Mouse (Mus musculus) liver, embryonic 14.5 days (tissue): ENCODE data around the gene 1700012B07Rik. TPM values are rescaled to one million over a fixed set of nuclear protein-coding genes. Genes with fewer than 3 reads are reported as not detected.

Experiments used
- ATAC-seq: fragments of 200-750 bp; cut with Nextera tagmentation; 2 replicates; pipeline ENCODE4 v1.8.0; 2017; ENCODE audit warnings: moderate number of reproducible peaks, mild to moderate bottlenecking, moderate library complexity; ENCODE audit not compliant: insufficient read depth
- DNase-seq, 3 experiments: peaks; one replicate each; pipeline ENCODE4 v3.0.0-alpha.2; 2012 to 2013; ENCODE audit warnings: low read depth in 3 of 3, low spot score in 3 of 3
- H3K27ac ChIP-seq: fragments of 300-500 bp; sonication (generic); 2 replicates; pipeline ENCODE4 v1.5.1; 2014; ENCODE audit warnings: moderate library complexity, mild to moderate bottlenecking, control low read depth, inconsistent platforms
- H3K27me3 ChIP-seq: fragments of 300-500 bp; sonication (generic); 2 replicates; pipeline ENCODE4 v1.6.1; 2014; ENCODE audit warnings: mild to moderate bottlenecking, low read length, moderate library complexity; ENCODE audit not compliant: control insufficient read depth, insufficient read depth
- H3K36me3 ChIP-seq: fragments of 300-500 bp; sonication (generic); replicated peaks from 2 replicates; pipeline ENCODE4 v1.6.1; 2014; ENCODE audit warnings: low read depth; ENCODE audit not compliant: control insufficient read depth, insufficient read depth
- H3K4me1 ChIP-seq, 2 experiments: fragments of 200-500 bp in 1 of 2; fragments of 300-500 bp in 1 of 2; sonication (generic) in 1 of 2; replicated peaks; 2 replicates each; pipeline ENCODE4 v1.6.1; 2012 to 2014; ENCODE audit warnings: antibody characterized with exemption in 1 of 2, inconsistent platforms in 1 of 2, low read length in 1 of 2; ENCODE audit not compliant: control insufficient read depth in 2 of 2, insufficient read depth in 2 of 2
- H3K4me2 ChIP-seq: fragments of 300-500 bp; sonication (generic); 2 replicates; pipeline ENCODE4 v1.6.1; 2014; ENCODE audit warnings: low read depth, mild to moderate bottlenecking, control low read depth, moderate library complexity
- H3K4me3 ChIP-seq, 2 experiments: fragments of 200-500 bp in 1 of 2; fragments of 300-500 bp in 1 of 2; sonication (generic) in 1 of 2; 2 replicates each; pipeline ENCODE4 v1.5.1; 2012 to 2014; ENCODE audit warnings: low read depth in 2 of 2, low read length in 2 of 2, mild to moderate bottlenecking in 2 of 2, control low read depth in 1 of 2, inconsistent platforms in 1 of 2, moderate library complexity in 1 of 2; ENCODE audit not compliant: insufficient read depth in 1 of 2
- H3K9ac ChIP-seq: fragments of 300-500 bp; sonication (generic); replicated peaks from 2 replicates; pipeline ENCODE4 v1.6.1; 2014; ENCODE audit warnings: mild to moderate bottlenecking, control low read depth, moderate library complexity
- H3K9me3 ChIP-seq: fragments of 300-500 bp; sonication (generic); 2 replicates; pipeline ENCODE4 v1.6.1; 2016; ENCODE audit warnings: low read length, mixed read lengths; ENCODE audit not compliant: control insufficient read depth
- CTCF ChIP-seq: IDR thresholded peaks from 2 replicates; pipeline ENCODE4 v1.5.1; 2016; ENCODE audit warnings: antibody characterized with exemption, low read depth, control low read depth
- EP300 ChIP-seq: IDR thresholded peaks from 2 replicates; pipeline ENCODE4 v1.6.1; 2016; ENCODE audit warnings: antibody characterized with exemption, low read depth
- WGBS: fragments of 180-500 bp; shearing (Covaris S2); extraction: QIAGEN DNeasy Blood & Tissue Kit; methylation state at CpG from one replicate; pipeline ENCODE4 v1.1.7; 2014; ENCODE audit not compliant: insufficient replicate concordance; 5-methylcytosine and 5-hydroxymethylcytosine counted together
- polyA plus RNA-seq, 2 experiments: library from polyadenylated mRNA; depleted of rRNA in 1 of 2; stranded (reverse) in 1 of 2; unstranded in 1 of 2; fragments of >200 nt; fragmentation: Nextera tagmentation in 1 of 2; extraction: Ambion mirVana in 1 of 2; gene quantifications; 2 replicates each; pipeline versions ENCODE4 v1.2.1 to v1.2.3; 2012 to 2014

1700012B07Rik gene
- polyA plus RNA-seq, 2 experiments: 0.04 TPM; not detected in 1

DNA sequence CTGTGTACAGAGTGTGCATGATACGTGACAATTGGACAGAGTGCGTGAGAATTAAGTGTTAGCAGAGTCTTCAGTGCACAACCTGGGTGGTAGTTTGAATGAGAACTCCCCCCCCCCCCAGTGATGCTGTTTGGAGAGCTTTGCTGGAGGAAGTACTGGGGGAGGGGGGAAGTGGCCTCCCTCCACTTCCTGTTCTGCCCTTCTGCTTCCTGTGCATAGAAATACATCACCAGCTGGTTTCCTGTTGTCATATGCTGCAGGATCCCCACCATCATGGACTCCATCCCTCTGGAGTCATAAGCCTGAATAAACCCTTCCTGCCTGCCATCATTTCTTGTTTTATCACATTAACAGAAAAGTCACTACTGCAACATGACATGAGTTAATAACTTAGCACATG is 35.9 kb downstream of the 1700012B07Rik start:
- Histone ChIP-seq H3K9me3 (no peaks in the 10 kb centered on the region), H3K4me2 (no peak overlapping the region), H3K27me3 (no peaks in the 10 kb centered on the region), H3K9ac (no peak overlapping the region), H3K4me1 (no peaks in the 10 kb centered on the region), H3K4me3 (no peak overlapping the region), H3K36me3 (no peaks in the 10 kb centered on the region), H3K27ac (no peak overlapping the region)
- 70% methylated on average over 2 of the region's 2 CpGs for WGBS
- ATAC-seq (no peak), DNase-seq (no peak)
- TF ChIP-seq CTCF (no peak), EP300 (no peak)

DNA sequence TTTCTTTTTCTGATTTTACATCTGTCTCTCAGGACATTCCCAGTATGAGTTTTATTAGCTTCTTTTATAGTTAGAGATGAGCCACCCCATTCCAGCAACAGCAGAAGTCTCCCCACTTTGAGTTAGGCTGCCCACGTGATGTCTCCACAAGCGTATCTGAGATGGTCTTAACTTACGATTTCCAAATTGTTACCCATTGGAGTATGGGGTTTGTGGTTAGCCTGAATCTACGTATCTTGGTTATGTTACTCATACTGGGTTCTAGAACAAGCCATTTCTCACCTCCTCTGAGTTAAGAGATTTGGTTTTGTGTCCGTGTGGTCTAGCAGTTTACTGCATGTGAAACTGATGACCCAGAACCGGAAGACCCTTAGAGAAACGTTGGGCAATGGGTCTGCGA is 37.6 kb downstream of the 1700012B07Rik start:
- TF ChIP-seq EP300: no peak
- TF ChIP-seq CTCF: no peak
- H3K9me3 ChIP-seq: no peaks in the 10 kb centered on the region
- H3K36me3 ChIP-seq: no peaks in the 10 kb centered on the region
- WGBS: 62% methylated on average over 8 of the region's 8 CpGs
- H3K4me1 ChIP-seq: no peaks in the 10 kb centered on the region
- H3K27me3 ChIP-seq: no peaks in the 10 kb centered on the region
- no peak overlapping the region for H3K4me2 ChIP-seq
- no peak overlapping the region for H3K9ac ChIP-seq
- H3K27ac ChIP-seq: no peak overlapping the region
- ATAC-seq (no peak), DNase-seq (no peak)
- no peak overlapping the region for H3K4me3 ChIP-seq

DNA sequence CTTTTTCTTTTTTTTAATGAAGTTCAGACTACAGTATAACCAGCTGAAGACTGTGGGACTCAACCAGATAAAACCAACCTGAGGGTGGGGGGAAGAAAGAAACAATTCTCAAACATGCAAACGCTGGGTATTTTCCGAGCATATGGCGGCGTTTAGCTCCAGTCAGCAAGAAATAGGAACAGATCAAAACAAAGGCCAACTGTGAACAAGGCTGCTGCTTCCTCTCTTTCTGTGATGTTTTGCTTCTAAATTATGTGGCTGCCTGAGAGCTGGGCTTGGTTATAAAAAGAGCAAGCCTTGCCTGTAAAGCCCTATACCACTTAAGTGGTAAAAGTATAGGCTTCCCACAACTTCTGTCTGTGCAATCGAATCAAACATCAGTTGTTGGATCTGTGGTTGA is 42.5 kb downstream of the 1700012B07Rik start:
- DNase-seq (no peak), ATAC-seq (no peak)
- no peaks in the 10 kb centered on the region for H3K27me3 ChIP-seq
- H3K4me3 ChIP-seq: no peak overlapping the region
- H3K4me2 ChIP-seq: no peak overlapping the region
- TF ChIP-seq EP300 (no peak), CTCF (no peak)
- WGBS: 75% methylated on average over 5 of the region's 5 CpGs
- no peaks in the 10 kb centered on the region for H3K4me1 ChIP-seq
- H3K9me3 ChIP-seq: no peaks in the 10 kb centered on the region
- H3K9ac ChIP-seq: no peak overlapping the region
- H3K27ac ChIP-seq: no peak overlapping the region
- no peaks in the 10 kb centered on the region for H3K36me3 ChIP-seq

DNA sequence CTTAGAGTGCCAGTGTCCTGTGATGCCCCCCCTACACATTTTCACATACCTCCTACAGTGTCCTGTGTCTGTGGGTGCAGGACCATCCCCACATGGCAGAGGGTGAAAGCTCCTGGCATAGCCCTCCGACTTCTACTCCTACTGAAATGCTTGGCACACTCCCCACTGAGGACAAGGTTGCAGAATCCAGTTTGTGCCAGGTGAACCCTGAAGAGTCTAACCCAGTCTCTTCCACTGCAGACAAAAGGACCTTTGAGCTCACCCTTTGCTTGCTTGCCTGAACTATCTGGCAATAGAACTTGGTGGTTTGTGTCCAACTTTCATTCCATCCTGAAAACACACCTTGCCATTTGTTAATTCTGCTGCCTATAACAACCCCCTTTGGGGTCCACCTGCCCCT is 56.5 kb downstream of the 1700012B07Rik start:
- Histone ChIP-seq H3K27me3 (no peaks in the 10 kb centered on the region), H3K4me1 (peaks cover 0 to 2% of the 10 kb centered on the region in 2 experiments; a peak in 1 of 4 replicates), H3K9ac (no peak overlapping the region), H3K4me3 (no peak overlapping the region), H3K4me2 (no peak overlapping the region), H3K27ac (no peak overlapping the region), H3K9me3 (no peaks in the 10 kb centered on the region), H3K36me3 (no peaks in the 10 kb centered on the region)
- ATAC-seq (no peak), DNase-seq (no peak)
- TF ChIP-seq EP300: no peak
- no peak for TF ChIP-seq CTCF
- 42% methylated on average over 1 of the region's 1 CpGs for WGBS

DNA sequence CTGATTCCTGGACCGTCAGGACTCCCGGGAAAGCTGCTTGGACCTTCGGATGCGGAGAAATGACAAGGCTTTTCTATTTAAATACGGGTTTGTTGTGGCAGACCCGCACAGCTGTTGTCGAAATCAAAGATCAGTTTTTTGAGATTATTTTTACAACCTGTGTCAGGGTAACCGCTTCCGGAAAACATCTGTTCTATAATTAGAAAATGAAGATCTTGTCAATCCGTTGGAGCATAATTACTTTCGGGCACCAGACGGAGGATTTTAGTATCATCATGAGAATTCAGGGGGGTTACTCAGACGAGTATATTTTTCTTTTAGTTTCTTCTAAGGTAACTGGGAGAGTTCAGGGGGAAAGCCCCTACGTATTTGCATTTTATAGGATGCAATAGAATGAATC is 57.7 kb downstream of the 1700012B07Rik start:
- H3K4me1 ChIP-seq: peaks cover 0 to 2% of the 10 kb centered on the region in 2 experiments; a peak in 1 of 4 replicates
- no peaks in the 10 kb centered on the region for H3K9me3 ChIP-seq
- H3K4me2 ChIP-seq: no peak overlapping the region
- DNase-seq (no peak), ATAC-seq (no peak)
- no peak overlapping the region for H3K27ac ChIP-seq
- H3K36me3 ChIP-seq: no peaks in the 10 kb centered on the region
- TF ChIP-seq CTCF (no peak), EP300 (no peak)
- WGBS: 73% methylated on average over 14 of the region's 14 CpGs
- no peak overlapping the region for H3K4me3 ChIP-seq
- H3K27me3 ChIP-seq: no peaks in the 10 kb centered on the region
- H3K9ac ChIP-seq: no peak overlapping the region
